Mouse (Mus musculus) small intestine, adult 2 months (tissue): ENCODE data around the gene Traf3ip2. TPM values are rescaled to one million over a fixed set of nuclear protein-coding genes. Genes with fewer than 3 reads are reported as not detected.

Experiments
- H3K27ac ChIP-seq: fragments of 200-500 bp; 2 replicates; pipeline ENCODE4 v1.5.1; 2012; ENCODE audit warnings: low read depth, low read length, control low read depth, inconsistent platforms; ENCODE audit not compliant: insufficient read depth
- H3K27me3 ChIP-seq: fragments of 200-500 bp; 2 replicates; pipeline ENCODE4 v1.6.1; 2012; ENCODE audit warnings: mild to moderate bottlenecking, moderate library complexity, low read length, inconsistent platforms; ENCODE audit not compliant: control insufficient read depth, insufficient read depth
- H3K36me3 ChIP-seq: fragments of 200-500 bp; 2 replicates; pipeline ENCODE4 v1.6.1; 2012; ENCODE audit warnings: mild to moderate bottlenecking, low read length, control low read depth, inconsistent platforms; ENCODE audit not compliant: control insufficient read depth, insufficient read depth
- H3K4me1 ChIP-seq: fragments of 200-500 bp; 2 replicates; pipeline ENCODE4 v1.6.1; 2012; ENCODE audit warnings: low read length, inconsistent platforms, mixed read lengths; ENCODE audit not compliant: control insufficient read depth, insufficient read depth, insufficient read length
- H3K4me3 ChIP-seq: fragments of 200-500 bp; 2 replicates; pipeline ENCODE4 v1.5.1; 2012; ENCODE audit warnings: low read depth, mild to moderate bottlenecking, control low read depth, inconsistent platforms, low read length, moderate library complexity
- CTCF ChIP-seq: fragments of 200-500 bp; IDR thresholded peaks from 2 replicates; pipeline ENCODE4 v1.5.1; 2012; ENCODE audit warnings: low read depth, mild to moderate bottlenecking, control low read depth, inconsistent platforms, low read length, moderate library complexity, mixed read lengths; ENCODE audit not compliant: insufficient replicate concordance, insufficient read length; ENCODE audit errors: extremely low read depth
- POLR2A ChIP-seq: fragments of 200-500 bp; IDR thresholded peaks from 2 replicates; pipeline ENCODE4 v1.6.1; 2012; ENCODE audit warnings: low read depth, mild to moderate bottlenecking, control low read depth, inconsistent platforms, low read length, moderate library complexity
- WGBS: fragments of 180-500 bp; shearing (Covaris S2); methylation state at CpG from one replicate; pipeline ENCODE4 v1.1.7; 2018; 5-methylcytosine and 5-hydroxymethylcytosine counted together
- polyA plus RNA-seq: library from polyadenylated mRNA; depleted of rRNA; stranded (reverse); fragments of >200 nt; gene quantifications from 2 replicates; pipeline ENCODE4 v1.2.3, GENCODE M21; 2012

The Traf3ip2 gene
- polyA plus RNA-seq, 1 experiment = 26.9 TPM

DNA sequence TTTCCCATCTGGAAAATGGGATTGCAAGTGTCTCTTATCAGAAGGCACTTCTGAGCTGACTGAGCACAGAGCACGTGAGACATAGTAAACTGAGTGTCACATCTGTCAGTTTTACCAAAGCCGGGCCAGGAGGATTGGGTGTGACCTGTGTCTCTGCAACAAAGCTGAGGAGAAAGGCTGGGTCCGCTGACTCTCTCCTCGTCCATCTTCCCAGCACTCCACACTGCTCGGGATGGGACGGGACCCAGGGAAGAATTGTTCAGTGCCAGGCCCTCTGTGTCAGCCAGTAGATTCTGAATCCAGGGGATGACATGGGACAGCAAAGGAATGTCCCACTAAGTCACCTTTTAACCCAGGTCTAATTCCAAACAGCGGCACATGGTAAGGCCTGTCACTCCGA, 32.3 kb upstream of the Traf3ip2 start:
- Histone ChIP-seq H3K27me3 (no peaks in the 10 kb centered on the region), H3K27ac (no peak overlapping the region), H3K36me3 (no peaks in the 10 kb centered on the region), H3K4me1 (no peaks in the 10 kb centered on the region), H3K4me3 (no peak overlapping the region)
- TF ChIP-seq POLR2A (no peak), CTCF (no peak)
- WGBS = 90% methylated on average over 8 of the region's 8 CpGs

DNA sequence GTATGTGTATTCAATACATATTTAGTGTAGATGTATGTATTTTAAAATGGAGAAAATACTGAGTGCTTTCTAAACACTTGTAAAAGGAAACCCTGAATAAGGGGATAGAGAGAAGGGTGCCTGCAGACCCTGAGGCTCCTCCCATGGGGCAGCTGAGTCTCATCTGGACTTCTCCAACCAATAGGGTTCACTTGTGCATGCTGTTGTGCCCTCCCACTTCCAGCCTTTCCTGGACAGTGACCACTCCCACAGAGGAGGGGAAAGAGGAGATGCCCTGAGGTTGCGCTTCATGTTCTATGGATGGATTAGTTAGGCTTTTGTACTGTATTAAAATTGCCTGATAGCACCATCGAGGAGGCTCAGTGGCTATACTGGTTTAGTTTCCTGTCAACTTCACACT, 30.3 kb upstream of the Traf3ip2 start:
- no peaks in the 10 kb centered on the region for H3K4me1 ChIP-seq
- no peak for TF ChIP-seq CTCF
- no peak for TF ChIP-seq POLR2A
- H3K36me3 ChIP-seq = no peaks in the 10 kb centered on the region
- no peaks in the 10 kb centered on the region for H3K27me3 ChIP-seq
- WGBS = 82% methylated on average over 2 of the region's 2 CpGs
- H3K27ac ChIP-seq = no peak overlapping the region
- H3K4me3 ChIP-seq = no peak overlapping the region

DNA sequence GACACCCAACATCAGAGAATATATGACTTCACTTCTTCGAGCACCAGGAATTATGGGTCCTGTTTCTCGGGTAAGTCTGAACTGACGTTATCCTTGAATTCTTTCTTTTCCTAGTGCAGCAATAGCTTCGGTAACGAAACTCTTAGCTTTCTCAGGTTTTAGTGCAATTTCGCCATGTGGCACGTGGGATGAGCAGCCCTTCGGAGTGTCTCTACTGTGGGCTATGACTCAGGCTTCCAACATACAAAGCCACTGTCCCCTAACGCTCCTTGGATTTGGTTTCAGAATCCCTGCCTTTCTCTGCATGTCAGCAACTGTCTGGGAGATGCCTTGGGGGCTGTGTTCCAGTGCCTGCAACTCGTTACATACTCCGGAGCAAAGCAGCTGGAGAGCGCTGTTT, 29.0 kb upstream of the Traf3ip2 start:
- no peak overlapping the region for H3K4me3 ChIP-seq
- 90% methylated on average over 12 of the region's 12 CpGs for WGBS

DNA sequence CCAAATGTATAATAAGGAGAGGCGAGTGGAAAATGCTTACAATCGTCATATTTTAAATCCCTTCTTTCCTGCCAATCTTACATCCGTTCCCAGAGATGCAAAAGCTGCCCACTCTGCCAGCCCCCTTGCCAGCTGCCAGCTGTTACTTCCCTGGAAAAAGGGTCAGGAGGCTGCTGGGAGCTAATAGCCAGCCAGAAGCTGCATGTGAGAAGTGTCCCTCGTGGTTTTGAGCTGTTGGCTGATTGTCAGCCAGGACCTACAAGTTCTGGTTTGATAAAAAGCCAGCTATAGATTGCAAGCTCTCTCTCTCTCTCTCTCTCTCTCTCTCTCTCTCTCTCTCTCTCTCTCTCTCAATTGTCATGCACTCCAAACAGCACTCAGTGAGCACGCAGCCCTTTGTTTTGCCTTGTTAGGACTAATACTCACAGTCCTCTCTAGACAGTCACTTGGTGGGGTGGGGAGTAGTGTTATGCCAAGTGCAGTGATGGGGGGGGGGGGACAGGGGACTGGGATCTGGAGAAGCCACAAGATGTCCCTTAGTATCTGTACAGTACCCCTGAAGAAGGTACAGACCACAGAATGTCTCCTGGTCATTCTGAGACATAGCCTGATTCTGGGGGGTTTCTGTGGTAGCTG, 25.3 kb upstream of the Traf3ip2 start:
- Histone ChIP-seq H3K4me3 (no peak overlapping the region), H3K36me3 (no peaks in the 10 kb centered on the region), H3K4me1 (no peaks in the 10 kb centered on the region), H3K27ac (no peak overlapping the region), H3K27me3 (no peaks in the 10 kb centered on the region)
- 79% methylated on average over 5 of the region's 5 CpGs for WGBS
- TF ChIP-seq CTCF (no peak), POLR2A (no peak)

More for the DNA sequence above, 29.0 kb upstream of the Traf3ip2 start:
- Histone ChIP-seq H3K27ac (no peak overlapping the region), H3K4me1 (no peaks in the 10 kb centered on the region), H3K36me3 (no peaks in the 10 kb centered on the region), H3K27me3 (no peaks in the 10 kb centered on the region)
- TF ChIP-seq POLR2A (no peak), CTCF (no peak)

DNA sequence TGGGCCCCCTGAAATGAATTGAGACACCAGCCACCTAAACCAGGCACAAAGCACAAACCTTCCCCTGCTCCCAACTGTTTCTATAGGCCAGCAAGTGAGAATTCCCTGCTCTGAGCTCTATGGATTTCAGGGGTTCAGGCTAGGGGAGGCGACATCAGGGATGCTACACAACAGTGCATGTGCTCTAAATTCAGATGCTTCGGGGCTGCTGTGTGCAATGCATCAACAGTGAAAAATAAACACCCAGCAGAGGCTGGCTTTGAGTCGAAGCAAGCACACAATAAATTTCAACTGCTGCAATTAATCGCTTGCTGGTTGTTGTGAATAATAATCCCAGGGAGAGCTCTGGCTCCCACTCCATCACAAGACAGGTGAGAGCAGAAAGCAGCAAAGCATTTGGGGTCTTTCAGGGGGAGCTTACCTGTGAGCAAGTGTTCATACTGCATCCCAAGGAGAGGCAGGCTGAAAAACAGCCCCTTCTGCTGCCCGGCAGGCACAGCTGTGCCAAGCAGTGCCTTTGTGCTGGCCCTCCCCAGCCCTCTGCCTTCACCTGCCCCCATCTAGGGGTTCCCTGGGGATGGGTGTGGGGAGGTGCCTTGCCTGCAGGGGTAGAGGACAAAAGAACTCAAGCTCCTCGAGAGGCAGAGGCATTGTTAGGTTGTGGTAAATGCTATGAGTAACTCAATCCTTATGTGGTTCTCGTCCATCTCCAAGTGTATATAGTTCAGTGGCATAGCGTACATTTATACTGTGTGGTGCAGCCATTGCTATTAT, 24.6 kb upstream of the Traf3ip2 start:
- no peak overlapping the region for H3K4me3 ChIP-seq
- H3K36me3 ChIP-seq = no peaks in the 10 kb centered on the region
- no peak overlapping the region for H3K27ac ChIP-seq
- no peaks in the 10 kb centered on the region for H3K4me1 ChIP-seq
- no peaks in the 10 kb centered on the region for H3K27me3 ChIP-seq
- 81% methylated on average over 8 of the region's 8 CpGs for WGBS
- no peak for TF ChIP-seq POLR2A
- TF ChIP-seq CTCF = no peak

DNA sequence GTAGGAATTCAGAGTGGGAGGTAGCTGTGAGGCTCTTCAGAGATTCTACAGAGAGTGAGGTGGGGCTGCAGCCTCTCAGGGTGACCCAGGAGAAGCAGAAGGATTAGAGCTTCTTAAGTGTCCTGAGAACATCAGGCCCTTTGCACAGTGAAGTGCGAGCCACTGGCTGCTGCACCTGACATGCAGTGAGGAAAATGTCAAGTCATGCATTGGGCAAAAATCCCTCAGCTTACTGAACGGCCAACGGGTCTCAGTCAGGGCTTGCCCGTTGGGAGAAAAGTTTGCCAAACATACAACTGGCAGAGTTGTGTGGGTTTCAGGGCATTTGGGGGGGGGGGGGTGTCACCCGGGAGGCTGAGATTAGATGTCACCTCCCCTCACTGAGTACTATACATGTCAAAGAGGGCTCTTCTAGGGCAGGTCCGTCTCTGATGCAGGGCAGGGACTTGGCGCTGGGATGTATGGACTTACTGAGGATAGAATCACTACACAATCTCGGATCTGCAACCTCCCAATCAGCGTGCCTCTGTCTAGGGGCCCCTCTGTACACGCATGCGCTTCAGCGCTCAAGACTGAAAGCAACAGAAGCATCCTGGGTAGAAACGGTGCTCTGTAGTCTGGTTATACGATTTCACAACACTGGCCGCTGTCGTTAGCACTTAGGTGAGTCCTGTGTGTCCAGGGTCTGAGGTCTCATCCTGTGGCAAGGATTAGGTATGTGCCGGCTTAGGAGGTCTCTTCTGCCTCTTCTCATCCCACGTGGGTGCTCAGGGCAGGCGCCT, 22.8 kb upstream of the Traf3ip2 start:
- no peaks in the 10 kb centered on the region for H3K36me3 ChIP-seq
- H3K4me1 ChIP-seq = no peaks in the 10 kb centered on the region
- no peak overlapping the region for H3K27ac ChIP-seq
- TF ChIP-seq CTCF (no peak), POLR2A (no peak)
- H3K4me3 ChIP-seq = no peak overlapping the region
- no peaks in the 10 kb centered on the region for H3K27me3 ChIP-seq
- WGBS = 77% methylated on average over 19 of the region's 19 CpGs

DNA sequence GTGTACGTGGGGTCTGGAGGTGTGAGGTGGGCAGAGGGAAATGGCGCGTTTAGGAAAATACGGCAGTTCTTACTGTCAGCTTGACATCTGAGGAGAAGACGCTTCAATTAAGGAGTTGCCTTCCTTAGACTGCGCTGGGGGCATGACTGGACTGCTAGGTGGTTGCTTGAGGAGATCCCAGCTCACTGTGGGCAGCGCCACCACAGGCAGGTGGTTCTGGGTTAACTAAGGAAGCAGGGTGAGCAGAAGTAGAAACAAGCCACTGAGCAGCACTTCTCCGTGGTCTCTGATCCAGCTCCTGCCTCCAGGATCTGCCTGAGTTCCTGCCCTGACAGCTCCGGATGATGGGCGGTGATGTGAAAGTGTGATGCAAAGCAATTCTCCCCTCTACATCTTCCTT, 22.1 kb upstream of the Traf3ip2 start:
- no peak overlapping the region for H3K27ac ChIP-seq
- no peaks in the 10 kb centered on the region for H3K36me3 ChIP-seq
- H3K4me3 ChIP-seq = no peak overlapping the region
- 87% methylated on average over 10 of the region's 10 CpGs for WGBS
- no peaks in the 10 kb centered on the region for H3K27me3 ChIP-seq
- TF ChIP-seq POLR2A = no peak
- no peak for TF ChIP-seq CTCF
- no peaks in the 10 kb centered on the region for H3K4me1 ChIP-seq
